8 mouse cellular contexts compared by ENCODE assay signal in the genomic region with DNA sequence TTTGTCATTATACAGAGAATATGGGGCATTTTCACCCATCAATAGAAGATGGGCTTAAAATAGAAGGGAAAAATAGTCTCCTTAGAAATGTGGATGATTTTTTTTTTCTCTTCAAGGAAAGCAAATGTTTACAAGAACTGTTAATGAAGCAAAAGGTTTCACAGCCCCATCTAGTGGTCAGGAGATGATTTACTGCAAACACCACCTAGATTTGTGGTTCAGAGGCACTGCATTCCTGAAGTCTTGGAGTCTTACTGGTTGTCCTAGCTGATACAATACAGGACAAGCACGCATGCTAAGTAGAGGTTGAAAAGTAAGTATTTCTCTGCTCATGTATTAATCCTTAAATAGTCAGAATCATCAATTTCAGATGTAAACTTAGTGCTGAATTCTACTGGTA.
DNase-seq lines count a peak whose midpoint lies in the region; ATAC-seq and TF ChIP-seq lines count a peak whose summit lies in the region.

No protein-coding gene starts in this region.

- TF ChIP-seq CTCF in liver, embryonic 14.5 days (IDR thresholded peaks at IDR 0.05; ENCODE audit: low read depth), result peak; percentile 37; the same call in 1 of the 2 replicates
- peak; percentile 58; the same call in 1 of the 2 replicates for TF ChIP-seq CTCF in brain, embryonic 14.5 days (IDR thresholded peaks at IDR 0.05; ENCODE audit: borderline replicate concordance, extremely low read depth, insufficient read depth, insufficient read length)

- no peak overlapping the region for H3K4me2 ChIP-seq in liver, embryonic 14.5 days (ENCODE audit: low read depth)
- H3K4me2 ChIP-seq in liver, embryonic 12.5 days, result no peak overlapping the region
- H3K4me2 ChIP-seq in forebrain, embryonic 14.5 days (ENCODE audit: low read length), result no peak overlapping the region

- DNase-seq in liver, embryonic 14.5 days (ENCODE audit: low read depth in 3 of 3, low spot score in 3 of 3), result no peak
- DNase-seq in brain, embryonic 14.5 days (ENCODE audit: low read depth), result peak; percentile 91
- DNase-seq in forebrain, embryonic 14.5 days (ENCODE audit: low spot score), result peak; percentile 90
- peak; percentile 35 for DNase-seq in layer of hippocampus, adult 9-11 months
- DNase-seq in right cerebral cortex, adult 2 months (ENCODE audit: low spot score in 2 of 2), result peak; percentile 58 to 80
- DNase-seq in heart, adult 11 months, result no peak
- DNase-seq in heart, adult 9 months (ENCODE audit: low spot score in 2 of 2), result no peak

- H3K36me3 ChIP-seq in liver, embryonic 14.5 days (replicated peaks; ENCODE audit: control insufficient read depth, insufficient read depth, low read depth), result no peaks in the 10 kb centered on the region
- H3K36me3 ChIP-seq in liver, embryonic 12.5 days, result no peaks in the 10 kb centered on the region
- H3K36me3 ChIP-seq in forebrain, embryonic 14.5 days (ENCODE audit: control insufficient read depth, insufficient read depth, low read length), result no peaks in the 10 kb centered on the region

- H3K9me3 ChIP-seq in liver, embryonic 14.5 days (ENCODE audit: control insufficient read depth, low read length), result no peaks in the 10 kb centered on the region
- no peaks in the 10 kb centered on the region for H3K9me3 ChIP-seq in liver, embryonic 12.5 days (replicated peaks)
- no peaks in the 10 kb centered on the region for H3K9me3 ChIP-seq in forebrain, embryonic 14.5 days (replicated peaks; ENCODE audit: control insufficient read depth, low read length)

- no peak overlapping the region for H3K4me3 ChIP-seq in liver, embryonic 14.5 days (ENCODE audit: insufficient read depth in 1 of 2, low read depth in 2 of 2, low read length in 2 of 2)
- H3K4me3 ChIP-seq in liver, embryonic 12.5 days, result no peak overlapping the region
- H3K4me3 ChIP-seq in forebrain, embryonic 14.5 days (ENCODE audit: low read depth, low read length), result no peak overlapping the region

- TF ChIP-seq POLR2A in brain, embryonic 14.5 days (IDR thresholded peaks at IDR 0.05; ENCODE audit: borderline replicate concordance, extremely low read depth, insufficient read depth, insufficient read length, poor library complexity, severe bottlenecking), result no peak

- no peak overlapping the region for H3K27ac ChIP-seq in liver, embryonic 14.5 days
- no peak overlapping the region for H3K27ac ChIP-seq in liver, embryonic 12.5 days
- no peak overlapping the region for H3K27ac ChIP-seq in forebrain, embryonic 14.5 days (ENCODE audit: low read depth, low read length)

- no peak for TF ChIP-seq EP300 in liver, embryonic 14.5 days (IDR thresholded peaks at IDR 0.05; ENCODE audit: low read depth)

- WGBS in liver, embryonic 14.5 days (ENCODE audit: insufficient replicate concordance), result 29% methylated on average over 1 of the region's 1 CpGs
- WGBS in liver, embryonic 12.5 days (ENCODE audit: insufficient replicate concordance), result 16% methylated on average over 1 of the region's 1 CpGs
- WGBS in forebrain, embryonic 14.5 days, result 45% methylated on average over 1 of the region's 1 CpGs

- H3K9ac ChIP-seq in liver, embryonic 14.5 days (replicated peaks), result no peak overlapping the region
- H3K9ac ChIP-seq in liver, embryonic 12.5 days, result no peak overlapping the region
- H3K9ac ChIP-seq in forebrain, embryonic 14.5 days (ENCODE audit: low read length), result no peak overlapping the region

- no peaks in the 10 kb centered on the region for H3K4me1 ChIP-seq in liver, embryonic 14.5 days (replicated peaks; ENCODE audit: control insufficient read depth in 2 of 2, insufficient read depth in 2 of 2, low read length in 1 of 2)
- H3K4me1 ChIP-seq in liver, embryonic 12.5 days, result no peaks in the 10 kb centered on the region
- H3K4me1 ChIP-seq in forebrain, embryonic 14.5 days (ENCODE audit: control insufficient read depth, insufficient read depth, low read length), result no peaks in the 10 kb centered on the region

- no peak for ATAC-seq in liver, embryonic 14.5 days (ENCODE audit: insufficient read depth)
- ATAC-seq in liver, embryonic 12.5 days, result no peak
- ATAC-seq in forebrain, embryonic 14.5 days, result peak; percentile 65

- no peaks in the 10 kb centered on the region for H3K27me3 ChIP-seq in liver, embryonic 14.5 days (ENCODE audit: control insufficient read depth, insufficient read depth, low read length)
- H3K27me3 ChIP-seq in liver, embryonic 12.5 days (replicated peaks), result no peaks in the 10 kb centered on the region
- H3K27me3 ChIP-seq in forebrain, embryonic 14.5 days (replicated peaks; ENCODE audit: control insufficient read depth, insufficient read depth, low read length), result no peaks in the 10 kb centered on the region

Comparison
In these comparisons a context has a peak if more than half of its experiments do, and no peak if none do; other contexts are left out.
1. DNase-seq: peak in brain, embryonic 14.5 days (single experiment), forebrain, embryonic 14.5 days (single experiment), layer of hippocampus, adult 9-11 months (single experiment) and right cerebral cortex, adult 2 months (2 of 2); none in liver, embryonic 14.5 days (0 of 3), heart, adult 11 months (single experiment) and heart, adult 9 months (0 of 2).